Mouse (Mus musculus) cerebellum, adult 2 months (tissue): ENCODE measurements at regions not wholly inside any gene's neighbourhood (a gene's known extent, or its start where the extent isn't known, plus 50 kb on each side); places are given as distances from the start of the nearest gene placed in this dataset.
A peak's percentile ranks its signal among the peaks of the same experiment; 100 is the strongest.
"Not testable (repeated sequence)": the region's sequence is repeated elsewhere in the genome, so short reads cannot be mapped to it uniquely, and the experiment has no call there.

Experiments used
- DNase-seq, 2 experiments: peaks; one replicate each; pipeline ENCODE4 v3.0.0; 2021
- H3K27ac ChIP-seq: fragments of 200-500 bp; 2 replicates; pipeline ENCODE4 v1.5.1; 2012; ENCODE audit warnings: low read length, control low read depth, inconsistent platforms; ENCODE audit not compliant: insufficient read depth
- H3K27me3 ChIP-seq: fragments of 200-500 bp; 2 replicates; pipeline ENCODE4 v1.6.1; 2012; ENCODE audit warnings: inconsistent platforms, mild to moderate bottlenecking, low read length, moderate library complexity; ENCODE audit not compliant: control insufficient read depth, insufficient read depth
- H3K4me1 ChIP-seq: fragments of 200-500 bp; 2 replicates; pipeline ENCODE4 v1.6.1; 2011; ENCODE audit warnings: low read length; ENCODE audit not compliant: control insufficient read depth, insufficient read depth
- H3K4me3 ChIP-seq: fragments of 200-500 bp; replicated peaks from 2 replicates; pipeline ENCODE3; 2011; ENCODE audit warnings: mild to moderate bottlenecking, low read depth, low read length, control low read depth; ENCODE audit not compliant: insufficient read depth
- WGBS: fragments of 180-500 bp; shearing (Covaris S2); methylation state at CpG from one replicate; pipeline ENCODE4 v1.1.7; 2018; 5-methylcytosine and 5-hydroxymethylcytosine counted together

DNA sequence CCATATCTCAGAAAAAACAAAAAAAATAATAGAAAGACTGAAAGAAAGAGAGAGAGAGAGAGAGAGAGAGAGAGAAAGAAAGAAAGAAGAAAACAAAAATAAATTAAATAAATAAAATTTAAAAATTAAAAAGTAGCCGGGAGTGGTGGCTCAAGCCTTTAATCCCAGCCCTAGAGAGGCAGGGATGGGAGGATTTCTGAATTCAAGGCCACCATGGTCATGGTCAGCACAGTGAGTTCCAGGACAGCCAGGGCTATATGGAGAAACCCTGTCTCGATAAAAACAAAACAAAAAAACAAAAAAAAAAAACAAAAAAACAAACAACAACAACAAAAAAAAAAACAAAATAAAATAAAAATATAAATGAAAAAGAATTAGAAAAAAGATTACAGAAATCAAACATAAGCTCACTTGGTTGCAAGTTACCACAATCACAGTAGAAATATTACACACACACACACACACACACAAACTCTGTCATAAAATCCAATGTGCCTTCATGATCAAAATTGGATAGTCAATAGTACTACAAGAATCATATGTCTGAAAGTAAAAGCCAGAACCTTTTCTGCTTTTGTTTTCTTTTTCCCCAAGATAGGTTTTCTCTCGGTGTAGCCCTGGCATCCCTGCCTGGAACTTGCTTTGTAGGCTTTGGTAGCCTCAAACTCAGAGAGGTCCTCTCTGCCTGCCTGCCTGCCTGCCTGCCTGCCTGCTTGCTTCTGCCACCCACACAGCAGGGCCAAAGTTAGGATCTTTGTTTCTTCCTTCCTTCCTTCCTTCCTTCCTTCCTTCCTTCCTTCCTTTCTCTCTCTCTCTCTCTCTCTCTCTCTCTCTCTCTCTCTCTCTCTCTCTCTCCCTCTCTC lies 476.1 kb upstream of the Olfr161 start:
- not testable (repeated sequence) for H3K4me1 ChIP-seq, H3K4me3 ChIP-seq, H3K27me3 ChIP-seq, H3K27ac ChIP-seq
- peak; percentile 9 to 18 for DNase-seq
- 49% methylated on average over 3 of the region's 3 CpGs for WGBS

DNA sequence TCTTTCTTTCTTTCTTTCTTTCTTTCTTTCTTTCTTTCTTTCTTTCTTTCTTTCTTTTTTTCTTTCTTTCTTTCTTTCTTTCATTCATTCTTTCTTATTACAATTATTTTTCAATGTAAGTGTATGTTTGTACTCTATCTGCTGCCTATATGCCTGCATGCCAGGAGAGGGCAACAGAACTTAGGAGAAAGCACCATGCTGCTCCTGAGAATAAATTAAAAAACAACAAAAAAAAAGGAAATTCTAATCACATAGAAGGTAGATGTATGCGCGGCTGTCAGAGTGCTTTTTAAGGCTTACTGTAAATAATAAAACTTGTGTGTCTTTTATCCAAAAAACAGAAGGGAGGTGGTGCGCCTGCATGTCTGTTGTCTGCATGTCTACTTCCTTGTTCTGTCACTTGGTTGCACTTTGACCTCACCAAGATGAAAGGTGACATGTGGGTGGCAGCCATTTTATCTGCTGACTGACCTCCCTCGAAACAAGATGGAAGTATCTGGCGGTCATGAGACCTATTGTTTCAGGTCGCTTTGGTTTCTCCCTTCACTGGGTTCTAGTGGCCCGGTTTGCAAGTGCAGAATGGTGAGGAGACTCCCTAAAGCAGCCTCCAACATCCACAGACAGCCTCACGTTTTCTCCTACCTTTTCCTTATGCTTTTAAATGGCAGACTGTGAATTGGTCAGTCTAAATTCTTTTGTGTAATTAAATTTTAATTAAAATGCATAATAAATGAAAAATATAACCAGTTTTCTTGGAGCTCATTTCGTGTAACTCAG lies 475.3 kb upstream of the Olfr161 start:
- WGBS: 63% methylated on average over 8 of the region's 9 CpGs
- not testable (repeated sequence) for H3K27me3 ChIP-seq, H3K4me3 ChIP-seq, H3K4me1 ChIP-seq, H3K27ac ChIP-seq
- peak in 1 of 2 experiments; percentile 22 for DNase-seq

DNA sequence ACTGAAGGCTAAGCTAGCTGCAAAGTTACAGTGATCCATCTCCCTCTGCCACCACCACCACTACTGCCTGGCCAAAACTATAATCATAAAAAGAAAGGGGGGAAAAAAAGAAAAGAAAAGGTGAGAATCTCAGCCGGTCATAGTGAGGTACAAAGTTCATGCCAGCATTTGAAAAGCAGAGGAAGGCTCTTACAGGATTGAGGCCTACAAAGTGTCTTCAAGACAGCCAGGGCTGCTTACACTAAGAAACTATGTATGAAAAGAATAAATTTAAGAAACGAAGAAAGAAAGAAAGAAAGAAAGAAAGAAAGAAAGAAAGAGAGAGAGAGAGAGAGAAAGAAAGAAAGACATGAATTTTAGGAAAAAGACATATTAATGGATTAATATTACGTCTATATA lies 474.7 kb upstream of the Olfr161 start:
- WGBS: 69% methylated on average over 2 of the region's 3 CpGs
- H3K27ac ChIP-seq, H3K27me3 ChIP-seq, H3K4me1 ChIP-seq, H3K4me3 ChIP-seq: not testable (repeated sequence)
- peak in 1 of 2 experiments; percentile 30 for DNase-seq

DNA sequence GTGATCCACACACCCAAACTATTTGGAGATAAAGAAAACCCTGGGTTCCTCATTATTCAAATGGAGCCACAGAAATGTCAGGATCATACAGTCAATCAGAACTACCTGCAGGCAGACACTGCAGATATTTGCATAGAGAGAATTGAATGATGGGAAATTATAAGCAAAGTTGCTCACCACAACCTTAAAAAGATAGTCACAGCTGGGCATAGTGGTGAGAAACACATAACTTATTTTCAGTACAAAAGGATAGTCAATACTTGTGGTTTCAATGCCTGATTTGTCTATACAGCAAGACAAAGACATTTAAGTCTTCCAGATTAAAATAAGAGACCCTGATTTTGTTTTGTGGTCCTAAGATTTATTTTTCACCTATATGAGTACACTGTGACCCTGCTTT lies 469.6 kb upstream of the Olfr161 start:
- not testable (repeated sequence) for H3K4me3 ChIP-seq, H3K27me3 ChIP-seq, H3K27ac ChIP-seq, H3K4me1 ChIP-seq, DNase-seq

DNA sequence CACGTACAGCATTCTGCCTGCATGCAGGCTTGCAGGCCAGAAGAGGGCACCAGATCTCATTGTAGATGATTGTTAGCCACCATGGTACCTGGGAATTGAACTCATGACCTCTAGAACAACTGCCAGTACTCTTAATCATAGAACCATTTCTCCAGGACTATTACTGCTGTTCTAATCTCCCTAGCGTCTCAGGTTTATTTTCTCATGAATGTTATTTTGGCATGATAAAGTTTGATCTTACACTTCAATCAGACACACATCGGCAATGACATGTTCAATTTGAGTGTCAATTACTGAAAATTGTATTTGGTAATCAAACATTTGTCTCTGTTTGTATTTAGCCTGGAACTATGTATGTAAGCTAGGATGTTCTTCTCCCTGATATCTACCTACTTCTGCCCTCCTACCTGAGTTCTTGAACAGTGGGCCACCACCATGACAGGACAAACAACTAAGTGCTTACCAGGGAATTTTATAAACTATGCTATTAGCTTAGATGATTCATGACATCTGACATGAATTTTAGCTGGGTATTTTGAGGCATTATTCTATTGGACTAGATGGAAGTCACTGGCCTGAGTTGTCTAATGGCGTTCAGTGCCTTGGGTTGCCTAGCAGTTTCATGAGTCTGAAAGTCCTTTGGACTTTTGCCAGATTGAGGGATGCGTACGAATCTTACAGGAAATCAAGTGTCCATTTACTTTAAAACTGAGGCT lies 468.5 kb upstream of the Olfr161 start:
- not testable (repeated sequence) for DNase-seq, H3K27ac ChIP-seq, H3K27me3 ChIP-seq

DNA sequence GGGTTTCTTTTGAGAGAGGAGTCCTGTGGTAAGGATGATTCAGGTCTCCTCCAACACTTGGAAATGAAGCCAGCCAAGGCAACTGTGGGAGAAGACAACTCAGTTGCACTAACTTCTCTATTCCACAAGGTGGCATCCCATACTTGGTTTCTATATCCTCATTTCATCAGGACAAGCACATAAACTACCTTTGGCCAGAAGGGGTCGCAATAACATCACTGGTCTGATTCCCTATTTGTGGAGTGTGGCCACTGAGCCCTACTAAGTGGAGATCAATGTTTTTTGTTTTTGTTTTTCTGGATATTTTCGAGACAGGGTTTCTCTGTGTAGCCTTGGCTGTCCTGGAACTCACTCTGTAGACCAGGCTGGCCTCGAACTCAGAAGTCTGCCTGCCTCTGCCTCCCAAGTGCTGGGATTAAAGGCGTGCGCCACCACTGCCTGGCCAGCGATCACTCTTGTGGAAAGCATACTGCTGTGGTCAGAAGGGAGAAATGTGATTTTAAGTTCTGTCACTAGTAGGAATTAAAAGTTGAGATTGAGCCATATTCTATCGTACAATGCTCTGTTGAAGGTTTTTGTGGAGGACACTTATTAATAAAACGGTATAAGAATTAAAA lies 467.9 kb upstream of the Olfr161 start:
- H3K27ac ChIP-seq, H3K27me3 ChIP-seq, H3K4me3 ChIP-seq, H3K4me1 ChIP-seq: not testable (repeated sequence)
- WGBS: 64% methylated on average over 8 of the region's 8 CpGs
- peak; percentile 18 to 21 for DNase-seq

More for the DNA sequence above, 468.5 kb upstream of the Olfr161 start:
- WGBS: 51% methylated on average over 4 of the region's 6 CpGs
- H3K4me1 ChIP-seq, H3K4me3 ChIP-seq: not testable (repeated sequence)

DNA sequence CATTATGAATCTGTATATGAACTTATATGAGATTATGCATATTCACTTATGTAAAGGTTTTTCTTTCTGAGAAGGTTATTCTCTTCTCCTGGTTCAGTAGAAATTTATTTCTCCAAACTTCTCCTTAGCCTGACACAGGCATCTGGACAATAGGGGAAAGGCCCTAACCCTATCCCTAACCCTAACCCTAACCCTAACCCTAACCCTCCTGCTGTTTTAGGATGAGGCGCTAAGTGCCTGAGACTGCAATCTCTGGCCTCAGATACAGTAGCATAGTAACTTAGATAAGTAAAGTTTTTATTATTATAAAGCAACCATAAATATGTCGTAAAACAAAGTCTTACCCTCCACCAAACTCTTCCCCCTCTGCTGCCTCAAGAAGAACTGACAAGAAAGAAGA lies 463.5 kb upstream of the Olfr161 start:
- H3K4me1 ChIP-seq, H3K27me3 ChIP-seq, DNase-seq, H3K4me3 ChIP-seq, H3K27ac ChIP-seq: not testable (repeated sequence)
- WGBS: 39% methylated on average over 2 of the region's 2 CpGs
